Mouse (Mus musculus) lung, postnatal 36 days (tissue): Measurements from ENCODE around the gene Nt5m.
A peak's percentile ranks its signal among the peaks of the same experiment; 100 is the strongest.
"Not testable (repeated sequence)": the region's sequence is repeated elsewhere in the genome, so short reads cannot be mapped to it uniquely, and the experiment has no call there.

Source experiments
- DNase-seq: peaks from one replicate; pipeline ENCODE4 v3.0.0; 2022; ENCODE audit warnings: mixed read lengths

The Nt5m gene

GRCm38 (mm10) chr11:59839008-59839458 lies at the start of gene Nt5m:
Gene Nt5m, plus strand, starts transcription at chr11:59839447.
- peak; percentile 94 for DNase-seq

- DNase-seq, result no peak
These were observed 45.9 kb upstream of the Nt5m start for GRCm38 (mm10) chr11:59793390-59793789.

GRCm38 (mm10) chr11:59800412-59800811 lies 38.8 kb upstream of the Nt5m start:
- DNase-seq, result no peak

GRCm38 (mm10) chr11:59801881-59802280 lies 37.4 kb upstream of the Nt5m start:
- DNase-seq, result no peak

GRCm38 (mm10) chr11:59803516-59803915 lies 35.7 kb upstream of the Nt5m start:
- no peak for DNase-seq

GRCm38 (mm10) chr11:59804409-59805110 lies 34.7 kb upstream of the Nt5m start:
- no peak for DNase-seq

- DNase-seq, result no peak
These were observed 34.0 kb upstream of the Nt5m start for GRCm38 (mm10) chr11:59805256-59805655.

- DNase-seq, result no peak
These were observed 33.6 kb upstream of the Nt5m start for GRCm38 (mm10) chr11:59805656-59806055.

- DNase-seq, result no peak
These were observed 30.9 kb upstream of the Nt5m start for GRCm38 (mm10) chr11:59808170-59808960.

- peak; percentile 89 for DNase-seq
These were observed 30.1 kb upstream of the Nt5m start for GRCm38 (mm10) chr11:59809071-59809669.

GRCm38 (mm10) chr11:59809670-59810474 lies 29.4 kb upstream of the Nt5m start, which contains the start of gene Flcn:
Gene Flcn, minus strand, starts transcription at chr11:59810016.
- DNase-seq, result peak; percentile 88

- DNase-seq, result no peak
These were observed 28.6 kb upstream of the Nt5m start for GRCm38 (mm10) chr11:59810480-59811158.

GRCm38 (mm10) chr11:59811211-59811610 lies 28.0 kb upstream of the Nt5m start:
- DNase-seq, result no peak

- DNase-seq, result no peak
These were observed 26.0 kb upstream of the Nt5m start for GRCm38 (mm10) chr11:59813276-59813675.

GRCm38 (mm10) chr11:59814311-59814710 lies 24.9 kb upstream of the Nt5m start:
- no peak for DNase-seq

GRCm38 (mm10) chr11:59814936-59815335 lies 24.3 kb upstream of the Nt5m start:
- DNase-seq, result no peak

- DNase-seq, result no peak
These were observed 23.7 kb upstream of the Nt5m start for GRCm38 (mm10) chr11:59815482-59816065.

GRCm38 (mm10) chr11:59817916-59818315 lies 21.3 kb upstream of the Nt5m start:
- DNase-seq, result peak; percentile 39

GRCm38 (mm10) chr11:59821625-59822024 lies 17.6 kb upstream of the Nt5m start:
- DNase-seq, result no peak

- not testable (repeated sequence) for DNase-seq
These were observed 1.5 kb upstream of the Nt5m start for GRCm38 (mm10) chr11:59837789-59838188.

GRCm38 (mm10) chr11:59838426-59838825 lies 821 bp upstream of the Nt5m start:
- no peak for DNase-seq
